Mouse (Mus musculus) erythroblast, adult 5-6 weeks (primary cell): ENCODE measurements around the gene Ecsit. TPM values are rescaled to one million over a fixed set of nuclear protein-coding genes. Genes with fewer than 3 reads are reported as not detected.
A peak's percentile ranks its signal among the peaks of the same experiment; 100 is the strongest.

ENCODE experiments used
- ATAC-seq: replicated peaks from 2 replicates; pipeline ENCODE4 v1.8.0; 2016; ENCODE audit warnings: moderate number of reproducible peaks, mild to moderate bottlenecking, moderate TSS enrichment, inconsistent platforms; ENCODE audit not compliant: poor library complexity, low FRiP score, severe bottlenecking
- total RNA-seq, 2 experiments: library from RNA; stranded (forward) in 1 of 2; stranded (reverse) in 1 of 2; fragments of 150-400 nt in 1 of 2; fragments of 200-764, 138-1000 nt in 1 of 2; gene quantifications; 2 replicates each; pipeline versions ENCODE4 v1.2.3 to v1.2.4; 2015 to 2017; ENCODE audit warnings: low replicate concordance in 2 of 2

Gene Ecsit
- total RNA-seq, 2 experiments from 2014 or later, result 3.3 to 3.5 TPM

GRCm38 (mm10) chr9:22055713-22056112 lies 29.5 kb downstream of the Ecsit start:
- ATAC-seq, result no peak

- ATAC-seq, result peak; percentile 60
These were observed 30.7 kb downstream of the Ecsit start for GRCm38 (mm10) chr9:22054411-22055076.

GRCm38 (mm10) chr9:22053657-22054056 lies 31.6 kb downstream of the Ecsit start:
- ATAC-seq, result no peak

- no peak for ATAC-seq
These were observed 33.3 kb downstream of the Ecsit start, which contains the start of gene Elavl3 for GRCm38 (mm10) chr9:22051958-22052254. Gene Elavl3, minus strand, starts transcription at chr9:22052023.

GRCm38 (mm10) chr9:22051161-22051957 lies 33.9 kb downstream of the Ecsit start:
- ATAC-seq, result no peak

GRCm38 (mm10) chr9:22050351-22050889 lies 34.8 kb downstream of the Ecsit start:
- no peak for ATAC-seq

GRCm38 (mm10) chr9:22049721-22050270 lies 35.4 kb downstream of the Ecsit start:
- ATAC-seq, result no peak

- no peak for ATAC-seq
These were observed 35.9 kb downstream of the Ecsit start for GRCm38 (mm10) chr9:22049315-22049714.

GRCm38 (mm10) chr9:22047329-22047728 lies 37.9 kb downstream of the Ecsit start:
- ATAC-seq, result no peak

- ATAC-seq, result no peak
These were observed 43.4 kb downstream of the Ecsit start for GRCm38 (mm10) chr9:22041832-22042231.

- ATAC-seq, result no peak
These were observed 47.4 kb downstream of the Ecsit start for GRCm38 (mm10) chr9:22037826-22038225.

GRCm38 (mm10) chr9:22035300-22036044 lies 49.8 kb downstream of the Ecsit start:
- ATAC-seq, result no peak

- ATAC-seq, result no peak
These were observed 54.9 kb downstream of the Ecsit start for GRCm38 (mm10) chr9:22030386-22030785.

GRCm38 (mm10) chr9:22028467-22028866 lies 56.8 kb downstream of the Ecsit start:
- ATAC-seq, result no peak

GRCm38 (mm10) chr9:22024592-22024991 lies 60.6 kb downstream of the Ecsit start:
- ATAC-seq, result no peak

Other genes with a start within 250 kb of the Ecsit start
- 1.3 TPM in 1 of 2 replicates, not detected in the other for gene Angptl8, start 249.9 kb downstream of the Ecsit start, total RNA-seq (2015; ENCODE audit: low replicate concordance)
- gene Angptl8, start 249.9 kb downstream of the Ecsit start, total RNA-seq (2017; ENCODE audit: low replicate concordance), result not detected in 2 replicates
- gene Dock6, start 232.8 kb downstream of the Ecsit start, total RNA-seq (2015; ENCODE audit: low replicate concordance), result not detected in 2 replicates
- gene Dock6, start 232.8 kb downstream of the Ecsit start, total RNA-seq (2017; ENCODE audit: low replicate concordance), result not detected in 2 replicates
- 17.1 and 21.5 TPM in 2 replicates for gene Rab3d, start 167.2 kb downstream of the Ecsit start, total RNA-seq (2015; ENCODE audit: low replicate concordance)
- 11.2 and 13.4 TPM in 2 replicates for gene Rab3d, start 167.2 kb downstream of the Ecsit start, total RNA-seq (2017; ENCODE audit: low replicate concordance)
- gene Ccdc159, start 158.0 kb downstream of the Ecsit start, total RNA-seq (2015; ENCODE audit: low replicate concordance), result not detected in 2 replicates
- not detected in 2 replicates for gene Ccdc159, start 158.0 kb downstream of the Ecsit start, total RNA-seq (2017; ENCODE audit: low replicate concordance)
- gene Tmem205, start 157.9 kb downstream of the Ecsit start, total RNA-seq (2015; ENCODE audit: low replicate concordance), result 9.8 and 15.7 TPM in 2 replicates
- gene Tmem205, start 157.9 kb downstream of the Ecsit start, total RNA-seq (2017; ENCODE audit: low replicate concordance), result 1.5 TPM in 2 replicates
- 0.42 TPM in 1 of 2 replicates, not detected in the other for gene Plppr2, start 148.4 kb downstream of the Ecsit start, total RNA-seq (2015; ENCODE audit: low replicate concordance)
- not detected in 2 replicates for gene Plppr2, start 148.4 kb downstream of the Ecsit start, total RNA-seq (2017; ENCODE audit: low replicate concordance)
- gene Swsap1, start 129.7 kb downstream of the Ecsit start, total RNA-seq (2015; ENCODE audit: low replicate concordance), result 0.58 and 1.5 TPM in 2 replicates
- 3.8 and 6.6 TPM in 2 replicates for gene Swsap1, start 129.7 kb downstream of the Ecsit start, total RNA-seq (2017; ENCODE audit: low replicate concordance)
- 68.1 and 70.3 TPM in 2 replicates for gene Epor, start 121.9 kb downstream of the Ecsit start, total RNA-seq (2015; ENCODE audit: low replicate concordance)
- 70.3 and 91.0 TPM in 2 replicates for gene Epor, start 121.9 kb downstream of the Ecsit start, total RNA-seq (2017; ENCODE audit: low replicate concordance)
- not detected in 2 replicates for gene Rgl3, start 96.0 kb downstream of the Ecsit start, total RNA-seq (2015; ENCODE audit: low replicate concordance)
- gene Rgl3, start 96.0 kb downstream of the Ecsit start, total RNA-seq (2017; ENCODE audit: low replicate concordance), result not detected in 2 replicates
- gene Ccdc151, start 82.8 kb downstream of the Ecsit start, total RNA-seq (2015; ENCODE audit: low replicate concordance), result 4.2 TPM in 1 of 2 replicates, not detected in the other
- 0.84 and 0.85 TPM in 2 replicates for gene Ccdc151, start 82.8 kb downstream of the Ecsit start, total RNA-seq (2017; ENCODE audit: low replicate concordance)
- gene Prkcsh, start 82.6 kb downstream of the Ecsit start, total RNA-seq (2015; ENCODE audit: low replicate concordance), result 13.1 and 13.4 TPM in 2 replicates
- 20.2 and 25.0 TPM in 2 replicates for gene Prkcsh, start 82.6 kb downstream of the Ecsit start, total RNA-seq (2017; ENCODE audit: low replicate concordance)
- not detected in 2 replicates for gene Elavl3, start 33.4 kb downstream of the Ecsit start, total RNA-seq (2015; ENCODE audit: low replicate concordance)
- gene Elavl3, start 33.4 kb downstream of the Ecsit start, total RNA-seq (2017; ENCODE audit: low replicate concordance), result not detected in 2 replicates
- not detected in 2 replicates for gene Gm49318, start 14.2 kb downstream of the Ecsit start, total RNA-seq (2015; ENCODE audit: low replicate concordance)
- not detected in 2 replicates for gene Gm49318, start 14.2 kb downstream of the Ecsit start, total RNA-seq (2017; ENCODE audit: low replicate concordance)
- 1.0 and 4.0 TPM in 2 replicates for gene Zfp653, start 14.1 kb downstream of the Ecsit start, total RNA-seq (2015; ENCODE audit: low replicate concordance)
- gene Zfp653, start 14.1 kb downstream of the Ecsit start, total RNA-seq (2017; ENCODE audit: low replicate concordance), result 1.6 and 2.8 TPM in 2 replicates
- not detected in 2 replicates for gene Cnn1, start 13.8 kb upstream of the Ecsit start, total RNA-seq (2015; ENCODE audit: low replicate concordance)
- gene Cnn1, start 13.8 kb upstream of the Ecsit start, total RNA-seq (2017; ENCODE audit: low replicate concordance), result not detected in 2 replicates
- 28.4 and 30.7 TPM in 2 replicates for gene Elof1, start 31.7 kb upstream of the Ecsit start, total RNA-seq (2015; ENCODE audit: low replicate concordance)
- gene Elof1, start 31.7 kb upstream of the Ecsit start, total RNA-seq (2017; ENCODE audit: low replicate concordance), result 14.1 and 15.8 TPM in 2 replicates
- 10.8 and 20.7 TPM in 2 replicates for gene Acp5, start 50.3 kb upstream of the Ecsit start, total RNA-seq (2015; ENCODE audit: low replicate concordance)
- gene Acp5, start 50.3 kb upstream of the Ecsit start, total RNA-seq (2017; ENCODE audit: low replicate concordance), result 9.8 and 18.1 TPM in 2 replicates
- gene Pigyl, start 71.4 kb upstream of the Ecsit start, total RNA-seq (2015; ENCODE audit: low replicate concordance), result 5.6 and 8.8 TPM in 2 replicates
- 8.2 and 9.3 TPM in 2 replicates for gene Pigyl, start 71.4 kb upstream of the Ecsit start, total RNA-seq (2017; ENCODE audit: low replicate concordance)
- gene Zfp872, start 102.7 kb upstream of the Ecsit start, total RNA-seq (2015; ENCODE audit: low replicate concordance), result not detected in 2 replicates
- gene Zfp872, start 102.7 kb upstream of the Ecsit start, total RNA-seq (2017; ENCODE audit: low replicate concordance), result not detected in 2 replicates
- gene Zfp809, start 140.3 kb upstream of the Ecsit start, total RNA-seq (2015; ENCODE audit: low replicate concordance), result 6.5 and 25.4 TPM in 2 replicates
- 11.0 and 14.8 TPM in 2 replicates for gene Zfp809, start 140.3 kb upstream of the Ecsit start, total RNA-seq (2017; ENCODE audit: low replicate concordance)
- gene Zfp599, start 174.5 kb upstream of the Ecsit start, total RNA-seq (2015; ENCODE audit: low replicate concordance), result 0.96 and 4.0 TPM in 2 replicates
- gene Zfp599, start 174.5 kb upstream of the Ecsit start, total RNA-seq (2017; ENCODE audit: low replicate concordance), result 0.17 TPM in 1 of 2 replicates, not detected in the other
- gene Zfp810, start 222.2 kb upstream of the Ecsit start, total RNA-seq (2015; ENCODE audit: low replicate concordance), result 0.63 and 4.0 TPM in 2 replicates
- gene Zfp810, start 222.2 kb upstream of the Ecsit start, total RNA-seq (2017; ENCODE audit: low replicate concordance), result 0.43 and 3.2 TPM in 2 replicates